Mouse (Mus musculus): ENCODE measurements around the gene Macrod1.

The Macrod1 gene

DNA sequence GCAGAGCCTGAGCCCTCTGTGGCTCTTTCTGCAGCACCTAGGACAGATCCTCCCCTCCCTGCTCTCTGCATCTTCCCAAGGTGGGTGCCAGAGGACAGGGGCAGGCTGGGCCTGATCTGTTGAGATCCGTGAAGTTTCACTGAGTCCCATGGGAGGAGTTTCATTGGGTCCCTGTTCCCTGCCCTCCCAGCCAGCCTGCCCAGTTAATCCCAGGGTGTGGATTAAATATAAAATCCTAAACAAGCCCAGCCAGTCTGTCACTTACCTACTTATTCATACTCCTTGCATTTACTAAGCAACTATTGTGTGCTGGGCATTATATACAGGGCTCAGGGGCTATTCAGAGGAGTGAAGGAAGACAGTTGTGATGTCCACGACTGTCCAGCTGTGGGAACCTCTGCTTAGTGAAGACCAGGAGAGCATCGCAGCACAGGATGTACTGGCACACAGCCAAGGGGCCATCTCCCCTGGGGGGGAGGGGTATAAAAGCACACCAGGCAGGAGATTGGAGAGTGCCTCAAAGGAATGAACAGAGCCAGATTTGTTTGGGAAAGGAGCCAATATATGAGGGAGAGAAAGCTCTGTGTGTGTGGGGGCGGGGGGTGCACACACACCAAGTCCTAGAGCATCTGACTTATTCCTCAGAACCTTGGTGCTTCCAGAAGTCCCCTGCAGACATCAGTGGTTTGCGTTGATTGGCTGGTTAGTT is 85.8 kb downstream of the Macrod1 start:
- no peak for DNase-seq

DNA sequence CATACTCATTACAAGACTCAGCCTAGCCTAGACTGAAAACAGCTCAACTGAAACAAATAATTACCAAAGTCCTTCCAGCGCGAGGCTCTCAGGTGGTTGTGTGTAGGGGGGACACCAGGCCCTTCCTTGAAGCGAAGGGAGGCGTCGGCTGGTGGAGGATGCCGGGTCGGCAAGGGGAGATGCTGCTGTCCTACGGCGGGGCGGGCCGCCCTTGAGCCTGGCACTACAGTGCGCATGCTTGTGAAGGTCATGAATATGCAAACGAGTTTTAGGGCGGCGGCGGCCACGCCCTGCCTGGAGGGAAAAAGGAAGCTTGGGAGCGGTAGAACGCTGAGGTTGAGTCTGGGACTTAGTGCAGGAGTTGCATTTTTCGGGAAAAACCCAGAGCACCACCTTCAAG is 87.2 kb downstream of the Macrod1 start:
- DNase-seq, result peak; percentile 59 to 71

DNA sequence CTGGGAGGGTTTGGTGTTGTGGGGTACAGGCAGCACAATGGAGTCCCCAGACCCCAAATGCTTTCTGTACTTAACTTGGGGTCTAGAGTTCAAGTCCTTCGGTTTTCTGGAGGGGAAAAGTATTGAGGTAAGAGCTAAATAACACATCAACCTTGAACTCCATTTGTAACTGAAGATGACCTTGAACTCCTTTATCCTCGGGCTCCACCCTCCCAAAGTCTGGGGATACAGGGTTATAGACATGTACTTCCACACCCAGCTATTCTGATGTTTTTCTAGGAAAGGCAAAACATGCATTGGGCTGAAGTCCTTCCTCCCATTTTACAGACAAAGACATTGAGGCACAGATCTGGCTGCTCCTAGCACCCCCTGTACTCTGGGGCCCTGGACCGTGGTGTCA is 87.8 kb downstream of the Macrod1 start:
- no peak for DNase-seq

DNA sequence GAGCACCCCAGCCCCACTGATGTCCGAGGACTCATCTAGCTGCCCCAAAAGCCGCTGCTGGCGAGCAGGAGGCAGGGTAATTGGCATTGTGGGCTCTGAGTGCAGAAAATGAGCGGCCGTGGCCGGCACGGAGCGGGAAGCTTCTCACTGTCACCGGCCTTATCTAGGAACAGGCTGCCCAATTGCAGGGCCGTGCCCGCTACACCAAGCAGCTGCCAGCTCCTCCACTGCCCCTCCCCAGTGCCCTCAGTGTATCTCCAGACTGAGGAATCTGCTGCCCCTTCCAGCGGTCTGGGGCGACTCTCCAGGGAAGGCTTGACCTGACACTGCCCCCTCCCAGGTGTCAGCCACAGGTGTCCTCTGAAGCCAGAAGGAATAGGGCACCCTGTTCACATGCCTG is 89.8 kb downstream of the Macrod1 start:
- DNase-seq, result no peak

DNA sequence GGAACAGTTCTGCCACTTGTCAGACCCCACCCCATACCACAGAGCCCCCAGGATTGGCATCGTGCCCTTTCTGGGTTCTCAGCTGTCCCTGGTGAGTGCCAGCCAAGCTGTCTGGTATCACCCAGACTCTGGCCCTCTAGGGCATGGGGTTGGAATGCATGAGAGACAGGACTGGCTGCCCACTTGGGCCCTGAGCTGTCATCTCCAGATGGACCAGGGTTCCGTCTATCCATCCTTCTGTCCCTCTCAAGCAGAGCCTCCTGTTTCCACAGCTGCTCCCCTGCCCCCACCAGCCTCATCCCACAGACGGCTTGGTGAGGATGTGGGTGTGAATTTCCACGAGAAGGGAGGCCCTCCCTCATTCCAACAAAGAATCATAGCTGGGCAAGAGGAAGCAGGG is 91.5 kb downstream of the Macrod1 start:
- DNase-seq, result no peak

DNA sequence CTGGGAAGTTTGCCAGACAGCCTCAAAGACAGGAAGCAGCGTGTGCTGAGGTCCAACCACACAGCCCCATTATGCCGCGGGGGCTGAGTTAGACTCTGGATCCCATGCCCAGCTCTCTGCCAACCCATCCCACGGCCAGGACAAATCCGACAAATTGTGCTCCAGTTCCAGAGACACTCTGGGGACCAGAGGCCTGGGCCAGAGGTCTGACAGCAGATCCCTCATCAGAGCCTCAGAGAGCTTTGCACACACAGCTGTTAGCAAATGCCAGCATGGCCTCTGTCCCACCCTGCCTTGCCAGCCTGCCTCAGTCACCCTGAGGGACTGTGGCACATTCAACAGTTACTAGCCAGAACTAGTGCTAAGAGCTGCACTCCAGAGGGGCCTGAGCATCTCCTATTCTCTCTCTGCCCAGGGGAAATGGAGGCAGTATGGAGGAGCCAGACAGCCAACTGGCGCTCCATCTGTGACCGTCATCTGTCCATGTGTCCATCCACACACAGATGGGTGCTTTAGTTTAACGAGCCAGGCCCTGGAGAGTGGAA is 92.0 kb downstream of the Macrod1 start:
- no peak for DNase-seq

DNA sequence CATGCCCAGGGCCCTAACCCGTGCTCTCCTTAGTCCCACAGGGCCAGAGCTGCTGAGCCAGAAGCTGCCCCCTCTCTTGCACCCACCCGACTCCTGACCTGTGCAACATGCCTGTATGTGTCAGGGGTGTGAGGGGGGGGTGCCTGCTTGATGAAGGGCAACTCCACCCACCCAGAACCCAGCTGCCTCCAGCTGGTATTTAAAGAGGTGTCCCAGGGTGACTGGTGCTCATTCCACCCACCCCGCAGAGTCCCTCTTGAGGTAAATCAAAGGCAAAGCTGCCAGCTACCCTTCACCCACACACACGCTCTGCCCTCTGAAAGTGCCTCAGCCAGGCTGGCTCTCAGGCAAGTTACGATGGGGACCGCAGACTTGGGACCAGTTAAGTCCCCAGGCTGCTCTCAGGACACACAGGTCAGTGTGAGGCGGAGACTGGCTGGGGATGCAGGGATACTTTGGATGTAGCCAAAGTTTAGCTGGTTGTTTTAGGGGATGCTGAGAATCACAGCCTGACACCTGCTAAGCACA is 92.6 kb downstream of the Macrod1 start:
- peak in 1 of 2 experiments; percentile 23 for DNase-seq

DNA sequence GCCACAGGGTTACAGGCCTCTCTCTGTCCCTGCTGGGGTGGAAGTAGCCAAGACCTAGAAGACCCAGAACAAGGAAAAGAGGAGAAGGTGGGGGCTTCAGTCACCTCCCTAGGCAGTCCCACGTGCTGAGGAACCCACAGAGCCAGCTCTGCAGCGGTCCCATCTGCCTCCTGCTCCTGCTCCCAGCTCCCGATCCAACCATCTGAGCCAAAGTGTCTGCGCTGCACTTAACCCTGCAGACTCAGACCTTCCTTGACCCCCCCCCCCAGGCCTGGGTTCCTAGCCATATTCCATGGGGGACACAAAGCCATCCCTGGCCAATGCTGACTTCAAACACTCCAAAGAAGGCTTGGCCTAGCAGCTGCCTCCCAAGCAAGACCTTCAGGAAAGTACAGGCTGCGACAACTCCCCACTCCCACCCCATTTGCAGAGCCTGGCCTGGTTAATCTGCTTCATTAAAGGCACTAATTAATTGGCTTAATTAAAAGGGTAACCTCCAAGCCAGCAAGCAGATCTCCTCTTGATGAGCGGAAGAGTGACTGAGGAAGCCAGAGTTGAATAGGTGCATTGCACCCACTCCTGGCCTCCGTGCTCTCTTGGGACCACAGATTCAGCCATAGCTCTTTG is 94.8 kb downstream of the Macrod1 start:
- DNase-seq, result no peak

DNA sequence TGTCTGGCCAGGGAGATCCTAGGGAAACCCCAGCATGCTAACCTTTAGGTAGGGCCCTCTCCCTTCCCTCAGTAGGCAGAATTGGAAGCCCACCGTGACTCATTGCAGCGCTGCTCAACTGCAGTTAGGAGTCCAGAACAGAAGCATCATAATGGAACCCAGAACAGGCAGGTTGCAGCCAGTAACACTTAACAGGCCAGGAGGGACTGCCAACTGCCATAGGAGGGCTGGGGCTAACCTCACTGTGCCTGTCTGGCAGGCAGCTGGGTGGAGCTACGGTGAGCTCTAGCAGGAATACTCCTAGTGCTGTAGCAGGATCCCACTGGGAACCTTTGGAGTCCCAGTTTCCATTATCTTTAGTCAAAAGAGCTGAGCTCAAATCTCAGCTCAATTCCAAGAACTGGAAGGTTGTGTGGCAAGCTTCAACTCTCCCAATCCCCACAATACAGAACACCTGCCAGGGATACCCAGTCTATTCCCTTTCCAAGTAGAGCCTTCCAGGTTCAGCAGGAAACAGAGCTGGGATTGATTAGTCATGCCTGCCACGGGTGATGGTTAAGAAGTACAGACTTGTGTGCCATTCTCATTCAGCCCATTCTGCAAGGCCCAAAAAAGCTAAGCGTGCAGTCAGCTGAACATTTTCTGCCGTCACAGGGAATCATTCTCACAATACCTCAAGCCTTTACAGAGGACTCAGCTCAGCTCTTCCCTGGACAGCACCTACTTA is 95.5 kb downstream of the Macrod1 start:
- no peak for DNase-seq

DNA sequence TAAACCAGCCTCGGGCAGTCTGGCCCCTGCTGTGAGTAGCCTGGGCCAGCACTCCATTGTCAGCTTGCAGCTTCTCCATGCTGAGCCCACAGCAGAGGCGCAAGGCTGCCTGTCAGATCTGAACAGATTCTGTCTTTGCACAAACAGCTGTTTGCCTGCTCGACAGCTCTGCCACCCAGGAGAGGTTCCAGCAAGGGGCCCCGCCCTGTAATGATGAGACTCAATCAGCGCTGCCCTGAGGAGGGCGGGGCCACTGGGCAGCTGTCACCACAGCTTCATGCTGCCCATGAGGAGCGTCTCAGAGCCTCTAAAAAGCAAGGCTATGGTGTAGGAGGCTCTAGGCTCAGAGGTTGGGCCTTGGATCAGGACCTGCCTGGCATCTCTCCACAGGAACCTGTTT is 96.6 kb downstream of the Macrod1 start:
- DNase-seq, result no peak

DNA sequence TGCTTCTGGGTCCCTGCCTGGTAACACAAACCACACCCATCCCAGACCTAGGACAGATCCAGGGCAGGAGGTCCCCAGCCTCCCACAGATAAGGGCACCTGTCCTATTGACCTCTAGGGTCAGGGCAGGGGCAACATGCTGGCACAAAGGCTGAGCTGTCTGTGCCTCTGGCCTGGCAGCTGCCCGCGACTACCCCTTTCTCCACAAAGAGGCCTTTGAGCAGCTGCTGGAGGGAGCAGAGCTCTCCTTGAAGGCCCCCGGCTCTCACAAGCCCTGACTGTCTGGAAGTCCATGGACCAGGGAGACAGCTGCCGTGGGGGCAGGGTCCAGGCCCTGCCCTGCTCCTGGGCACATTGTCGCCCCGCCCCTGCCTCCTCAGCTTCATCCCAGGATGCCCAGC is 98.6 kb downstream of the Macrod1 start:
- no peak for DNase-seq

DNA sequence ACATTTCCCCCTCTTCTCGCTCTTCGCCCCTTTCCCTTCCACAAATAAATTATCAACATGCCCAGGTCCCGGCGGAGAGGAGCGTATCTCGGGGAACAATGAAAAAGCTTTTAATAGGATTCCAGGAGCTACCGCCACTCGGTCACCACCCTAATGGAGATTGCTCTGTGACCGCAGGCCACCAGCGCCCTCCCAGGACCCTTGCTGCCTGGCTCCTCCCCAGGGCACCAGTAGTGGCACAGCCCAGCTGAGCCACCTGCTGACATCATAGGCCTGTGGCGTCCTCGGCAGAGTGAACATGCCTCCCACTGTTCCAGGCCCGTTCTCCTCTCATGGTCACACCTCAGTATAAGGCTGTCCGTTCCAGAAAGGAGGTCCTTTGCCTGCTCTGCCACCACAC is 101.1 kb downstream of the Macrod1 start:
- no peak for DNase-seq

DNA sequence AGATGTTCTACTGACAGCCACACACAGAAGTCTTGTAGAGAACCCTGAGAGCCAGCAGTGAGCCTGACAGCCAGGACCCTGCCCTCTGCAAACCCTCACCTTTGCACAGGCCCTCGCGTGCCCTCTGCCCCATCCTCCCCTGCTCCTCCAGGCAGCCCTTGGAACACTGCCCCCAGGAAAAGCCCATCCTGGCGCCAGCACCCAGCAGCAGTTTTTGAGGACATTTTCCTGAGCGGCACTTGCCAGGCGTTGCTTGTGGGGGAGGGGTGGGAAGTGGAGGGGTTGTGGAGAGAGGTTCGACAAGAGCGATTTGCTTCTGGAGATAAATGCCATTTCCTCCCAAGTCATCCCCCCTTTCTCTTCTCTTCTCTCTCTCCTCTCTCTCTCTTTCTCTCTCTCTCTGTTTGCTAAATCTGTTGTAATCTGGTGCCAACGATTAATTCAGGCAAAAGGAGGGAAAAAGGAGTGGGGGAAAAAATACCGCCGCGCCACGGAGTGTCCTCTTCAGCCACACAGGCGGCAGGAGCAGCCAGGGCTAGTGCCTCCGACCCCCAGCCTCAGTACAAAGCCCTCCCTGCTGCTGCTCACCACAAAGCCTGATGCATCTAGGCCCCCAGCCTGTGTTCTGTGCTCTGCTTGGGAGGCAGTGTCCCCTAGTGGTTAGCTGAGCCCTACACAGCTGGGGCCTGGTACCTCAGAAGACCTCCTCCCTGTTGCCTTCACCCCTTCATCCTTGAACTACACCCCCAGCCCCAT is 103.7 kb downstream of the Macrod1 start:
- peak in 1 of 2 experiments; percentile 41 for DNase-seq

DNA sequence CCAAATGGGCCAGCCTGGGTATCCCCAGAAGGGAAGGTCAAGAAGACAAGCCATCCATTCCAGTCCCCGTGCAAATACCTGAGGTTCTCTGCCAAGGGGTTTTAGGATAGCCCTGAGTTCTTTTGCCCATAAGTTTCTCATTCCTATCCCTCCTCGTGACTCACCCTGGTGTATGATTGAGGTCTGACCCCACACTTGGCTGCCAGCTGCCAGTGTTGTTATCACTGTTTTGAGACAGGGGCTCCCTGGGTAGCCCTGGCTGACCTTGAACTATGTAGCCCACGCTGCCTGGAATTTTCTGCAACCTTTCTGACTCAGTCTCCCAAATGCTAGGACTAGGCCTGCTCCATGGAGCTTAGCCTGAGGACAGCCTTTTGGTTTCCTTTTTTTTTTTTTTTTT is 104.5 kb downstream of the Macrod1 start:
- no peak for DNase-seq

DNA sequence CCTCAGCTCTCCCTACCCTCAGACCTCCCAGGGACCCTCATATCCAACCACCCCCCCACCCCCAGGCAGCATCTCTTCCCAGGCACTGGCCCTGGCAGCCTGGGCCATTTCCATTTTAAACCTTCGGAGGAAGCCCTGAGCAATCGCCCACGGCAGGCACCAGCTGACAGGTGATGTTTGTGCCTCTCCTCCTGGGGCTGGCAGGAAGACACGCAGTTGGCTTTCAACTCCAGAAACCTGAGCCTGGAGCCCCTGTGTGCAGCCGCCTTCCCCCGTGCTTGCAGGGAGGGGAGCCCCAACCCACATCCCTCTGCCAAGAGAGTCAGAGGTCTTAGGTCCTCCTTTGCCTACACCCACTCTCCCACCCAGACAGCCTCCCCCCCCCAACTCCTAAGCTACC is 107.6 kb downstream of the Macrod1 start:
- peak; percentile 45 to 70 for DNase-seq

DNA sequence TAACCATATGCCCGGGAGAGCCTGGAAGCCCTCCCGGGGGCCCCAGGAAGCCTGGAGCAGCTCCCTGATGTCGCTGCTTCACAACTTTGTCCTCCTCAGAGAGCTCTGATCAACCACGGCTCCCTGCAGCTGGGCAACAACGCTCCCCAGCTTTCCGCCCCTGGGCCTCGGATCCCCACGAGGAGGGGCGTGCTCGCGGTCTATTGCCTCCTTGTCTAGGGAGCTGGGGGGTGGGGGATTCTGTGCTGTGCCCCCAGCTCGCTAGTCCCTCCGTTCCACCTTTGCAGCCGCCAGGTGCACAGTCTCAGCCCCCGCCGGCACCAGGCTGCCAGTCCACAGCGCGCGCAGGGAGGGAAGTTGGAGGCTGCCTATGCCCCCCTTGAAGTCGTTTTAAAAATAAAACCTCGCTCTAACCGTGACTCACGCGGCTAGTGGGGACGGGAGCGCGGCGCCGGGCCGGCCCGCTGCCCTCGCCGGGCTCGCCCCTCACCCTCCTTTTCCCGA is 108.3 kb downstream of the Macrod1 start:
- peak; percentile 60 to 69 for DNase-seq

DNA sequence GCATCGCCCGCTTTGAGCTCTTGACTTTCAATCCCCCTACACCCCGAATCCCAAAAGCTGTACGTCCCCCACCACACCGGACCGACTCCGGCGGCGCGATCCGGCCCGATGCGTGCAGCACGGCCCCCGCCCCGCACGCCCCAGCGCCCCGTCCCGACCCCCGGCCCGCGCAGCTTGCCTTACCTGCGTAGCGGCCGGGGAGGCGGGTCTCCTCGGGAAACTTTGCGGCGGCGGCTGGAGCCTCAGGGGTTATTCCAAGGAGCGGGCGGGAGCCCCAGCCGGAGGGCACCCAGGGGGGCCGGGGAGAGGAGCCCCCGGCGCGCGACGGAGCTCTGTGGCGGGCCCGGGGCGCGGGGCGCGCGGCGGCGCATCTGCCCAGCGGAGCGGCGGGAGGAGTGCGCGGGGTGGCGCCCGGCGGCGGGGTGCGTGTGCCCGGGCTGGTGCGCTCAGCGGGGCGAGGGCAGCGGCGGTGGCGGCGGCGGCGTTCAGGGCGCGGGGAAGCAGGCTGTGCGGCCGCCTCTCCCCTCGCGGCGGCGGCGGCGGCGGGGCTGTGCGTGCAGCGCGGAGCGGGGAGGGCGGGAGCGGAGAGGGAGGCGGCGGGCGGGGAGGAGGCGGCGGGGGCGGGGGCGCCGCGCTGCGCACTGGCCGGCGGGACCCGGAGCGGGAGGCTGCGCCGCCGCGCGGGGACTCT is 109.0 kb downstream of the Macrod1 start:
- peak; percentile 17 to 36 for DNase-seq

DNA sequence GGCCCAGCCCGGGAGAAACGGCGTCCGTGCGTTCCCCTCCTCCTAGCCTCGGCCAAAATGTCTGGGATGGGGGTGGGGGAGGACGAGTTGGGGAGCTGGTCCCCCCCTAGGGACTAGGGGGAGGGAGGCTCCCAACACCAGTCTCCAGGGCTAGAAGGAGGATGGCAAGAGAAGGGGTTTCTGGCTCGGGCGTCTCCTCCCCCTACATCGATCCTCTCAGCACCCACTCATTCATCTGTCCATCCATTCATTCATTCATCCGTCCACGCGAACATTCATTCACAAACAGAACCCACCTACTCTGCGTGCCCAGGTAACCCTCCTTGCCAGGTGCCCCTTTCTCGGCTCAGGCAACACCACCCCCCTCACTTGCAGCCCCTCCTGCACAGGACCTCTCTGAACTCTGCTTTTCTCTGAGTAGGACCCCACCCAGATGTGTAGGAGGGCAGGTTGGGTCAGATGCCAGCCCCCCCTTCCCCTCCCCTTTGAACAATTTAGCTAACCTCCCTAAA is 109.6 kb downstream of the Macrod1 start:
- no peak for DNase-seq

DNA sequence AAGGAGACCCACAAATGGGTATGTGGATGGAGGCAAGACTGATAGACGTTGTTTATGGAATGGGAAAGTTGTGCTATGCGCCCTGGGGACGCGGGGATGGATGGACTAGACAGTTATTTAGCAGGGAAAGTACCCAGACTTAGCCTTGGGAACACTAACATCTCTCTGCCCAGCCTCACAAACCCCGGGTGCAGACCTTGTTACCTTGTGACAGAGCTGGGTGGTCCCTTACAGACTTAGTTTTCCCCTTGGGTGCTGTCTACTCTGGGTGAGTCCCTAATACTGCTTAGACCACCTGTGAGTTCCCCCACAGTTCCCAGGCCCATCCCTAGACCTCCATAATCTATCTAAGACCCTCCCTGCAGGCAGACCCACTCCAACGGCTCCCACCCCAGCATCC is 110.2 kb downstream of the Macrod1 start:
- DNase-seq, result no peak

DNA sequence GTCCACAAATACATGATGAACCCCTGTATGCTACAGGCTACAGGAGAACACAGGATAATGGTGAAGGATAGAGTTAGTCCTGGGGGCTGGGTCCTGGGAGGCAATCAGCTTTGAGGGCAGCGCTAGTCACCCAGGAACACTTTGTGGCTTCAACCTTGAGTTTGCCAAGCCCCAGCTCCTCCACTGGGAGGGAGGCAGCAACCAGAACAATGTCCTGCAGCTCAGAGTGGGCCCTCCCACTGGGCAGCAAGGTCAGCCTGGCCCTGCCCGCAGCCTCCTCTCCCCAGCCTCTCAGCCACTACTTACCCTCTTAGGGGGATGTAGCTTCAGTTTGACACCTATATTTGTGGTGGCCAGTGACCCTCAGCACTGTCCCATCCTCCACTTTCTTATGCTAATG is 111.8 kb downstream of the Macrod1 start:
- DNase-seq, result no peak

DNA sequence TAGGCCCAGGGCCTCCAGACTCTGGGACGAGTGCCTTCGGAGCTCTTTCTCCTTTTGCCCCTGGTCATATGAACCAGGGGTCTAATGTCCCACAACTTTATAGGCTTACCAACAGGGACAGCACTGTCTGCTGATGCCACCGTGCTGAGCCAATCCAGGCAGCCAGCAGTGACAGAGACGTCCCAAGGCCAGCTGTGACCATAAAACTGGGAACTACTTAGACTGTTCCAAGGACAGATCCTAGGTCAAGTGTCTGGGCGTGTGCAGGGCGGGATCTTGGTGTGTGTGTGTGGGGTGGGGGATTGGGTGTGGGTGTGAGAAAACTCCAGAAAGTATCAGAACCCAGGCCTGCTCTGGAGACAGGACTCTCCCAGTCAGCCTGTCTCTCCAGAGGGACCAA is 114.3 kb downstream of the Macrod1 start:
- DNase-seq, result no peak

DNA sequence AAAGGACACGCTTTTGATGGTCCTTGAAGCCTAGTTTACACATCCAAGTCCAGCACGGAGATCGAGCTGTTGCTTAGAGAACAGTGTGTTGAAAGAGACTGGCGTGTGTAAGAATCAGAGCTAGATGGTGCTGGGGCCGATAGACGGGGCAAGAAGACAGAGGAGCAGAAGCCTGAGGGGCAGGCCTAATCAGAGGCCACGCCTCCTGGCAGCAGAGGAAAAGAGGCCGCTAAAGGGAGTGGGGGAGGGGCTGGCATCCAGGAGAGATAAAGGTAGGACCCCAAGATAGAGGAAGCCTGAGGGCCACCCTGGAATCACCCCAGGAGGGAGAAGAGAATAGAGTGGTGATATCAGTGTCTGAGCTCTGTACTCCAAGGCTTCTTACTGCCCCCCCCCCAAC is 114.8 kb downstream of the Macrod1 start:
- no peak for DNase-seq
